Comparison of ENCODE assay signal across 8 mouse cellular contexts in genomic region chr4:10896859-10897258, GRCm38 (mm10). TPM values are rescaled to one million over a fixed set of nuclear protein-coding genes. Genes with fewer than 3 reads are reported as not detected.
DNase-seq lines count a peak whose midpoint lies in the region; ATAC-seq lines count a peak whose summit lies in the region.

No protein-coding gene starts in this region.

- peak; percentile 98 for ATAC-seq in frontal cortex, adult (ENCODE audit: low TSS enrichment)

- no peak for DNase-seq in frontal cortex, postnatal 10 days (ENCODE audit: low spot score in 2 of 2)
- DNase-seq in B cell, adult 2 months: peak; percentile 31 to 49
- peak; percentile 85 for DNase-seq in embryo, embryonic 11 days
- DNase-seq in lung, postnatal 10 days: peak; percentile 46
- DNase-seq in right cerebral cortex, postnatal 14 days: no peak
- DNase-seq in adrenal gland, adult 8-10 months: no peak
- no peak for DNase-seq in adrenal gland, postnatal 14 days

RNA-seq across cellular contexts. Expression of gene 2610301B20Rik, which starts 22.6 kb away (rescaled TPM):
- total RNA-seq in adrenal gland, adult 8-10 months (2022): 10 to 100 TPM; 22.0 to 33.7 (median 27.6) TPM
- total RNA-seq in adrenal gland, postnatal 14 days (2021): 16.4 and 19.3 TPM in 2 replicates

Comparison
In these comparisons a context has a peak if more than half of its experiments do, and no peak if none do; other contexts are left out.
1. DNase-seq: peak in B cell, adult 2 months (2 of 2), embryo, embryonic 11 days (single experiment) and lung, postnatal 10 days (single experiment); none in frontal cortex, postnatal 10 days (0 of 2), right cerebral cortex, postnatal 14 days (single experiment), adrenal gland, adult 8-10 months (single experiment) and adrenal gland, postnatal 14 days (single experiment).